Mouse (Mus musculus) lung, embryonic 16.5 days (tissue): ENCODE data around the gene Gtf3c5. TPM values are rescaled to one million over a fixed set of nuclear protein-coding genes. Genes with fewer than 3 reads are reported as not detected.

ENCODE experiments used
- ATAC-seq: fragments of 200-750 bp; cut with Nextera tagmentation; 2 replicates; pipeline ENCODE4 v1.8.0; 2017; ENCODE audit warnings: low read depth, mild to moderate bottlenecking, moderate library complexity
- H3K27ac ChIP-seq: fragments of 300-500 bp; sonication (generic); 2 replicates; pipeline ENCODE4 v1.5.1; 2014; ENCODE audit warnings: mild to moderate bottlenecking, control low read depth, low read length
- H3K27me3 ChIP-seq: fragments of 300-500 bp; sonication (generic); 2 replicates; pipeline ENCODE4 v1.6.1; 2014; ENCODE audit warnings: low read depth, low read length, mixed read lengths; ENCODE audit not compliant: control insufficient read depth, insufficient read depth
- H3K36me3 ChIP-seq: fragments of 300-500 bp; sonication (generic); 2 replicates; pipeline ENCODE4 v1.6.1; 2014; ENCODE audit warnings: low read length; ENCODE audit not compliant: control insufficient read depth, insufficient read depth
- H3K4me1 ChIP-seq: fragments of 300-500 bp; sonication (generic); replicated peaks from 2 replicates; pipeline ENCODE4 v1.6.1; 2014; ENCODE audit warnings: low read length, mixed read lengths; ENCODE audit not compliant: control insufficient read depth, insufficient read depth
- H3K4me2 ChIP-seq: fragments of 300-500 bp; sonication (generic); 2 replicates; pipeline ENCODE4 v1.6.1; 2014; ENCODE audit warnings: low read depth, low read length, control low read depth
- H3K4me3 ChIP-seq: fragments of 300-500 bp; sonication (generic); 2 replicates; pipeline ENCODE4 v1.5.1; 2014; ENCODE audit warnings: mild to moderate bottlenecking, low read length, control low read depth
- H3K9ac ChIP-seq: fragments of 300-500 bp; sonication (generic); 2 replicates; pipeline ENCODE4 v1.6.1; 2014; ENCODE audit warnings: low read length, control low read depth
- H3K9me3 ChIP-seq: fragments of 300-500 bp; sonication (generic); 2 replicates; pipeline ENCODE4 v1.6.1; 2016; ENCODE audit warnings: low read length; ENCODE audit not compliant: control insufficient read depth
- WGBS: fragments of 180-500 bp; shearing (Covaris S2); extraction: QIAGEN DNeasy Blood & Tissue Kit; methylation state at CpG from one replicate; pipeline ENCODE4 v1.1.7; 2014; 5-methylcytosine and 5-hydroxymethylcytosine counted together
- polyA plus RNA-seq: library from polyadenylated mRNA; unstranded; fragments of >200 nt; fragmentation: Nextera tagmentation; extraction: Ambion mirVana; gene quantifications from 2 replicates; pipeline ENCODE4 v1.2.1, GENCODE M21; 2015

The Gtf3c5 gene
- polyA plus RNA-seq, 1 experiment from 2014 or later, result 45.0 TPM

DNA sequence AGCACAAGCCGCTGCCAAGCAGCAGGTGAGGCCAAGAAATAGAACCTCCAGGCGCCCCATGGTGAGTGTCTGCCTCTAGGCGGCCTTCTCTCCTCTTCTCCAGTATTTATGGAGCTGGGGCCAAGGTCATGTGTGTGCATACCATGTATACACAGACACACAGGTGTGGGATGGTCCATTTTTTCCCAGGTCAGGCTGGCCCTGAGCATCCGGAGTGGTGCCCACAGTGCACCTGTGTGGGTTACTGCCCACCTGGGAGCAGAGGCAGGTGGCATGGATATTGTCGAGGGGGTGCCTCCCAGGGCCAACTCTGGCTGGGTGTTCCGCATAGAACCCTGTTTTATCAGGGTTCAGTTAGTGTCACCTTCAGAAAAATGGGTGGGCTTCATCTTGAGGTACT is 20.2 kb downstream of the Gtf3c5 start, which contains the start of gene Cel:
Gene Cel (minus strand): TSS at position 101 of the 400 bp plus-strand sequence.
- Histone ChIP-seq H3K27me3 (no peaks in the 10 kb centered on the region), H3K27ac (no peak within 1 kb of the TSS), H3K9ac (no peak within 1 kb of the TSS), H3K4me1 (no peaks in the 10 kb centered on the region; the same call in 1 of the 2 replicates), H3K4me2 (no peak within 1 kb of the TSS), H3K9me3 (no peaks in the 10 kb centered on the region), H3K4me3 (no peak within 1 kb of the TSS), H3K36me3 (peaks cover 26% of the 10 kb centered on the region)
- 49% methylated on average over 6 of the region's 6 CpGs for WGBS
- ATAC-seq, result no peak

DNA sequence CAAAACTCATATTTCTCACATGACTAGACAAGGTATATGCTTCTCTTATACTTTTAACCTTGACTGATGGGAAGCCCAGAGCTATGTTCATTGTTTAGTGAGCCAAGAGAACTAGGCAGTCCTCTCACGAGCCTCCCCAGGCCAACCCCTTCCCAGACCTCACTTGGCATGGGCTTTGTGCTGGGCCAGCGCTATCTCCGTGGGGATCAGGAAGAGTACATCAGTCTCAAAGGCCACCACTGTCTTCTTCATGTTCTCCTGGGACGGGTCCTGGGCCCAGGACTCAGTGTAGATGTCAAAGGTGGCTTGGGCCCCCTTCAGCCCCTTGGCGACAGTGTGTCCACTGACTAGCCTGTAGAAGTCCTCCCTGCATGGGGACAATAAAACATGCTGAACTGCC is 26.1 kb downstream of the Gtf3c5 start:
- H3K27ac ChIP-seq, result no peak overlapping the region
- WGBS, result 73% methylated on average over 5 of the region's 5 CpGs

DNA sequence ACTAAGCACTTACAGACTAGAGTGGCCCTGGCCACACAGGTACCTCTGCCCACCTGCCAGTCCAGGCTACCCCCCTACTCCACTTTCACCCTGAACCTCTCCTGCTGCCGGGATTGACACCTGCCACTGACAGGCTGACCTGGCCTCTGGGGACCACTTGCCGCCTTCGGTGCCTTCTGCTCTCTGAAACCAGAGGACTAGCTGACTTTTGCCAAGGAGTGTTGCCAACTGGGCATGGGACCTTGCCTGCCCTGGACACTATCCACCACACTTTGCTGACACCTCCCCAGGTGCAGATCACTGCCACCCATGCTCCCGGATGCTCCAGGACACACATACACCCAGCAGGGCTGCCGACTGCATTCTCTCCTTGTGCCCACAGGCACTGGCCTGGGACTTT is 31.2 kb downstream of the Gtf3c5 start:
- 91% methylated on average over 5 of the region's 5 CpGs for WGBS
- ATAC-seq, result no peak
- H3K36me3 ChIP-seq, result peaks cover 29% of the 10 kb centered on the region

More for the DNA sequence above, 26.1 kb downstream of the Gtf3c5 start:
- Histone ChIP-seq H3K9ac (no peak overlapping the region), H3K4me1 (no peaks in the 10 kb centered on the region), H3K4me3 (no peak overlapping the region), H3K36me3 (peaks cover 6% of the 10 kb centered on the region), H3K9me3 (no peaks in the 10 kb centered on the region), H3K4me2 (no peak overlapping the region), H3K27me3 (no peaks in the 10 kb centered on the region)
- no peak for ATAC-seq

DNA sequence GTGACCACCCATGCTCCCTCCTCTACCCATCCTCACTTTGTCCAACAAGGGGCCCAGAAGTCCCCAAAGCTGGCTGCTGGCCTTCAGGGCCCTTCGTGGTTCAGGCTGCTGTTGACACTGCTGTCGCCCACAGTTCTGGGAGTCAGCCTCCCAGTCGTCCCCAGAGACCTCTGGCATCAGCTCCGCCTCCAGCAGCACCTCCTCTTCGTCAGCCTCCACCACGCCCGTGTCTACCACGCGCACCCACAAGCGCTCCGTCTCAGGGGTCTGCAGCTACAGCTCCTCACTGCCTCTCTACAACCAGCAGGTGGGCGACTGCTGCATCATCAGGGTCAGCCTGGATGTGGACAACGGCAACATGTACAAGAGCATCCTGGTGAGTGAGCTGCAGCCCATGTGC is 34.4 kb downstream of the Gtf3c5 start:
- H3K9ac ChIP-seq, result no peak overlapping the region
- ATAC-seq, result no peak
- H3K4me3 ChIP-seq, result no peak overlapping the region
- H3K27me3 ChIP-seq, result no peaks in the 10 kb centered on the region
- H3K36me3 ChIP-seq, result peaks cover 35% of the 10 kb centered on the region
- H3K4me2 ChIP-seq, result no peak overlapping the region
- no peak overlapping the region for H3K27ac ChIP-seq
- 85% methylated on average over 13 of the region's 13 CpGs for WGBS
- H3K9me3 ChIP-seq, result no peaks in the 10 kb centered on the region
- H3K4me1 ChIP-seq, result no peaks in the 10 kb centered on the region

More for the DNA sequence above, 31.2 kb downstream of the Gtf3c5 start:
- no peaks in the 10 kb centered on the region for H3K4me1 ChIP-seq
- H3K4me2 ChIP-seq, result no peak overlapping the region
- no peak overlapping the region for H3K27ac ChIP-seq
- no peaks in the 10 kb centered on the region for H3K27me3 ChIP-seq
- no peak overlapping the region for H3K9ac ChIP-seq
- no peak overlapping the region for H3K4me3 ChIP-seq
- H3K9me3 ChIP-seq, result no peaks in the 10 kb centered on the region

DNA sequence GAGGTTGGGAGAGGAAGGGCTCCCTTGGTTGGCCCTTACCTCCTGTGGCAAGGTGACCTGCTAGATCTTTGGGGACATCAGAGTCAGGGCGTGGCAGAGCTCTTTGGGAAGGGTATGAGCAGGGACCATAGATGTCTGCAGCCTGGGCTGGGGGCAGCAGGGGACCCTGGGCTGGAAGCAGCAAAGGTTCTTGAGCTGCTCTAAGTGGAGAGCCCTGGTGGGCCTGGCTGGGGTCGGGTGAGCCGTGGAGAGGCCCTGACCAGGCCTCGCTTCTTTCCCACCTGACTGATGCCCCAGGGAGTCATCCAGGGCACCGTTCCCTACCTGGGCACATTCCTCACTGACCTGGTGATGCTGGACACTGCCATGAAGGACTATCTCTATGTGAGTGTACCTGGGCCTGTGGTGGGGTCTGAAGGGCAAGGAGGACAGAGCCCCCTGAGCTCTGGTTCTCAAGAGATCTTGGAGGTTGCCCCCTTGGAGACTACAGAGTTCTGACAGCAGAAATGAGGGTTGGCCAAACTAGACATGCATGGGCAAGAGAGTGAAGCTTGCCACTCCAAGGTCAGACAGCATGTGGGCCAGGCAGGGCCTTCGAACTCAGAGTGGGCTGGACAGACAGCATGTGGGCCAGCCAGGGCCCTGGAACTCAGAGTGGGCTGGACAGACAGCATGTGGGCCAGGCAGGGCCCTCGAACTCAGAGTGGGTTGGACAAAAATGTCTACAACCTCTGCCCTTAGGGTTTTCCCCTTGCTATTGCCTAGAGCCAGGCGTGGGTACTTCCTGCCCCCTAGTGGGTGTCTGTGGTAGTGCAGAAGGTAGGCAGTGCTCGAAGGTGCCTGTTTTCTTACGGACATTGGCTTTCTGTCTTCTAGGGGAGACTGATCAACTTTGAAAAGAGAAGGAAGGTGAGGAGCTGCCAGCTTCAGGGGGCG is 36.0 kb downstream of the Gtf3c5 start:
- peak; percentile 74 for ATAC-seq
- no peaks in the 10 kb centered on the region for H3K4me1 ChIP-seq
- H3K27ac ChIP-seq, result no peak overlapping the region
- H3K9me3 ChIP-seq, result no peaks in the 10 kb centered on the region
- H3K4me3 ChIP-seq, result no peak overlapping the region
- peaks cover 34% of the 10 kb centered on the region for H3K36me3 ChIP-seq
- H3K27me3 ChIP-seq, result no peaks in the 10 kb centered on the region
- no peak overlapping the region for H3K9ac ChIP-seq
- 47% methylated on average over 11 of the region's 11 CpGs for WGBS
- H3K4me2 ChIP-seq, result no peak overlapping the region

DNA sequence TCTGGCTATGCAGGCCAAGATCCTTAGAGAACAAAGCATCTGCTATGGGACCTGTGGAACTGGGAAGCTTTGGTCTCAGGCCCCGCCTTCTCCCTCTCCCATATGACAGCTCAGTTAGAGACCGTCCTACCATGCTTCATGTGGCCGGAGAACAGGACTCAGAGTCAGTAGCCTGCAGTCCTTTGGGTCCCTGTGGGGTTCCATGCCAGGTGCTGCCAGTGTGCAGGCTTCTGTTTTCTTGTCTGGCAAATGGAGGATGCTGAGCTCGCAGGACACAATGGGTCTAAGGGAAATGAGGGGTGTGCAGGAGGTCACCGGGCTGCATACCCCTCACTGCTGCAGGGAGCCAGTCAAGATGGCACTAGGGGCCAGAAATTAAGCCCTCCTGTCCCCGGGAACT is 37.0 kb downstream of the Gtf3c5 start:
- 66% methylated on average over 6 of the region's 6 CpGs for WGBS
- no peak for ATAC-seq
- peaks cover 32% of the 10 kb centered on the region for H3K36me3 ChIP-seq

DNA sequence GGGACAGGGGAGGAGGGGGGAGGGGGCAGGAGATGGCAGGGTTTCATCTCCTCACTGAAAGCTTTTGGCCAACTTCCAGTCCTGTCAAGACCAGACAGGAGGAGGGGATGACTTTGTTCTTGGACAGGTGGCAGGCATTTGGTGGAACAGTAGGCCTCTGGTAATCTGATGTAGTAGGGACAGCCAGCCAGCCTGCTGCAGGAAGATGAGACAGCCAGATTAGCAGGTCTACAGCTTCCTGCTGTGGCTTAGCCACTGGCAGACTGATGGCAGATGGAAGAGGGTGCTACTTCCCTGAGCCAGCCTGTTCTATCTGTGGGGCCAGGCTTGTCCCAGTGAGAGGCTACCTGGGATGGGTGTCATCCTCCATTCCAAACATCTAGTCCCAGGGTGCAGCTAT is 37.6 kb downstream of the Gtf3c5 start:
- Histone ChIP-seq H3K4me2 (no peak overlapping the region), H3K9ac (no peak overlapping the region), H3K27ac (no peak overlapping the region), H3K4me1 (no peaks in the 10 kb centered on the region), H3K36me3 (peaks cover 32% of the 10 kb centered on the region), H3K9me3 (no peaks in the 10 kb centered on the region), H3K4me3 (no peak overlapping the region), H3K27me3 (no peaks in the 10 kb centered on the region)
- no peak for ATAC-seq

More for the DNA sequence above, 37.0 kb downstream of the Gtf3c5 start:
- Histone ChIP-seq H3K9me3 (no peaks in the 10 kb centered on the region), H3K4me2 (no peak overlapping the region), H3K4me1 (no peaks in the 10 kb centered on the region), H3K4me3 (no peak overlapping the region), H3K27me3 (no peaks in the 10 kb centered on the region), H3K9ac (no peak overlapping the region), H3K27ac (no peak overlapping the region)

DNA sequence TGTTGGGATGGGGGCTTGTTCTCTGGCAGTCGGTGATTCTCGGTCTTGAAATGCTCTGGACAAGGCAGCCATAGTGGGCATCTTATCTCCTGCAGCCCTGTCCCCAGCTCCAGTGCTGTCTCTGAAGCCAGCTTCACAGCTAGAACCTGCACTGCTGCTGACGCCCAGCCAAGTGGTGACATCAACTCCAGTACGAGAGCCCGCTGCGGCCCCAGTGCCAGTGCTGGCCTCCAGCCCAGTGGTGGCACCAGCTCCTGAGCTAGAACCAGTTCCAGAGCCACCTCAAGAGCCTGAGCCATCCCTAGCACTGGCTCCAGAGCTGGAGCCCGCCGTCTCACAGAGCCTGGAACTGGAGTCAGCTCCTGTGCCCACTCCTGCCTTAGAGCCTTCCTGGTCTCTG is 39.7 kb downstream of the Gtf3c5 start:
- Histone ChIP-seq H3K27ac (no peak overlapping the region), H3K36me3 (peaks cover 19% of the 10 kb centered on the region), H3K4me3 (no peak overlapping the region), H3K9ac (no peak overlapping the region), H3K4me2 (no peak overlapping the region), H3K9me3 (no peaks in the 10 kb centered on the region), H3K27me3 (no peaks in the 10 kb centered on the region), H3K4me1 (peaks cover 12% of the 10 kb centered on the region)
- whole genome bisulfite sequencing, result 87% methylated on average over 8 of the region's 8 CpGs
- no peak for ATAC-seq

DNA sequence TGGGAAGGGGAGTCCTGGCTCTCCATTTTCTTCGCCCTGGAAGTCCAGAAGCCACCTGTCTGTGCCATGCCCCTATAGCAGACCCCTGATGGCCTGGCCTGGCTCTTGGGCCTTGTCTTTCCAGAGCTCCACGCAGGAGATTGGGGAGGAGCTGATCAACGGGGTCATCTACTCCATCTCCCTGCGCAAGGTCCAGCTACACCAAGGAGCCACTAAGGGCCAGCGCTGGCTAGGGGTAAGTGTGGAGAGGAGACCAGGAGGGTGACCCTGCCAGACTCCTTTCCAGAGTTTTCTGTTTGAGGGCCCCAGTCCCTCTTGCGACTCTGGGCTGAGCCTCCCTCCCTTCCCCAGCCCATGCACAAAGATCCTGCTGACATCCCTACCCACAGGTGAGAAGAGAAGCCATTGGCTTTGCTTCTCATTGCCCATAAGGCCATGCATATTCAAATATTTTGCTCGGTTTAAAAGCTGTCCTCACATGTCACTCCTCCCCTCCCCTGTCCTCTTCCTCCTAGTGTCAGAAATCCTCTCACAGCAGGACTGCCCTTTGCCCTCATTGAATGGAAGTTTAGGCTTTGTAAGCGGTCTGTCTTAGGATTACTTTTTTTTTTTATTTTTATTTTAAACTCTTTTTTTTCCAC is 42.8 kb downstream of the Gtf3c5 start:
- Histone ChIP-seq H3K4me1 (peaks cover 35% of the 10 kb centered on the region), H3K9ac (no peak overlapping the region), H3K4me2 (no peak overlapping the region), H3K4me3 (no peak overlapping the region), H3K27ac (no peak overlapping the region), H3K36me3 (peaks cover 15% of the 10 kb centered on the region), H3K27me3 (no peaks in the 10 kb centered on the region), H3K9me3 (no peaks in the 10 kb centered on the region)
- WGBS, result 80% methylated on average over 8 of the region's 8 CpGs
- no peak for ATAC-seq
